Mouse (Mus musculus) testis, adult 2 months (tissue): ENCODE results near the gene Dpagt1. TPM values are rescaled to one million over a fixed set of nuclear protein-coding genes. Genes with fewer than 3 reads are reported as not detected.
"Not testable (repeated sequence)": the region's sequence is repeated elsewhere in the genome, so short reads cannot be mapped to it uniquely, and the experiment has no call there.

Source experiments
- H3K27ac ChIP-seq: fragments of 200-500 bp; 2 replicates; pipeline ENCODE4 v1.5.1; 2012; ENCODE audit warnings: low read depth, low read length; ENCODE audit not compliant: control insufficient read depth, insufficient read depth
- H3K27me3 ChIP-seq: fragments of 200-500 bp; 2 replicates; pipeline ENCODE4 v1.6.1; 2012; ENCODE audit warnings: mild to moderate bottlenecking, low read length, moderate library complexity; ENCODE audit not compliant: control insufficient read depth, insufficient read depth
- H3K36me3 ChIP-seq: fragments of 200-500 bp; 2 replicates; pipeline ENCODE4 v1.6.1; 2012; ENCODE audit warnings: mild to moderate bottlenecking, low read length; ENCODE audit not compliant: control insufficient read depth, insufficient read depth
- H3K4me1 ChIP-seq: fragments of 200-500 bp; 2 replicates; pipeline ENCODE4 v1.6.1; 2012; ENCODE audit warnings: low read length; ENCODE audit not compliant: control insufficient read depth, insufficient read depth
- H3K4me3 ChIP-seq: fragments of 200-500 bp; 2 replicates; pipeline ENCODE4 v1.5.1; 2012; ENCODE audit warnings: low read depth, mild to moderate bottlenecking, low read length, moderate library complexity, mixed read lengths; ENCODE audit not compliant: control insufficient read depth
- CTCF ChIP-seq: fragments of 200-500 bp; IDR thresholded peaks from 2 replicates; pipeline ENCODE4 v1.5.1; 2012; ENCODE audit warnings: low read depth, mild to moderate bottlenecking, inconsistent platforms, low read length, moderate library complexity; ENCODE audit not compliant: control insufficient read depth, insufficient read depth, insufficient replicate concordance
- POLR2A ChIP-seq: fragments of 200-500 bp; IDR thresholded peaks from 2 replicates; pipeline ENCODE4 v1.6.1; 2012; ENCODE audit warnings: low read depth, mild to moderate bottlenecking, inconsistent platforms, low read length, moderate library complexity; ENCODE audit not compliant: control insufficient read depth
- polyA plus RNA-seq: library from polyadenylated mRNA; depleted of rRNA; stranded (reverse); fragments of >200 nt; gene quantifications from 2 replicates; pipeline ENCODE4 v1.2.3, GENCODE M21; 2012

Gene Dpagt1
- polyA plus RNA-seq, 1 experiment = 6.5 TPM

DNA sequence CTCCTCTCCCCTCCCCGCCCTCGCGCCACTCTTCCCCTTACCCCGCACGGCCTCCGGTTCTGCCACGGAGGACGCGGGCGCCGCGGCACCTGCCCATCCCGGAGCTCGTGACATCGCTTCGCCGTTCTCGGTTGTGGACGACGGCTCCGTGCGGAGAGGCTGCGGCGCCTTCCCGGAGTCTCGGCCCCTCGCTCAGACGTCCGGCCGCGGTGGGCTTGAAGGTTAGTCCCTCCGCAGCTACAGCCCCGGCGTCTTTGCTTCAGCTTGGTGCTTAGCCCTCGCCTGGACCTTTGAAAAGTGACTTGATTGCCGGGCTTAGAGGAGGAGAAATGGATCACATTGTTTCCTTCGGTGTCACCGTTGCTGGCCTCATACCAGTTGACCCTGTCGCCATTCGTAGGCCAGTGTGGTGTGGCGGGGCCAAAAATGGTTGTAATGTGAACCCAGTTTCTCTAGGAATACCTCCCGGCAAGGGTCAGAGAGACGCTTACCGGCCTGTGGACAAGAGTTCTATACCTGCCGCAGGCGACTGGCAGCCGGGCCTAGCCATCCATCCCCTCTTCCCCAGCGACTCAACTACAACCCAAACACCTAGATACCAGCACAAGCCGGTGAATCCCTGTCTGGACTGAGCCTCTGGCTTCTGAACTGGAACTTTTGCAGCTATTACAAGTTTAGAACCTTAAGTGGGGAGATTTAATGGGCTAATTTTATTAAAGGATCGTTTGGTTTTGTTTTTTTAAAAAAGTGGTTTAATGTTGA is 9.7 kb downstream of the Dpagt1 start:
- H3K27ac ChIP-seq = peak overlapping the region; percentile 98
- H3K27me3 ChIP-seq = no peaks in the 10 kb centered on the region
- peaks cover 9% of the 10 kb centered on the region for H3K4me1 ChIP-seq
- H3K4me3 ChIP-seq = peak overlapping the region; percentile 98
- peaks cover 7% of the 10 kb centered on the region for H3K36me3 ChIP-seq
- 0 out of 2 replicates have a peak, but pooled peaks have one; percentile 7 for TF ChIP-seq CTCF
- TF ChIP-seq POLR2A = peak; percentile 47; the same call in 1 of the 2 replicates

DNA sequence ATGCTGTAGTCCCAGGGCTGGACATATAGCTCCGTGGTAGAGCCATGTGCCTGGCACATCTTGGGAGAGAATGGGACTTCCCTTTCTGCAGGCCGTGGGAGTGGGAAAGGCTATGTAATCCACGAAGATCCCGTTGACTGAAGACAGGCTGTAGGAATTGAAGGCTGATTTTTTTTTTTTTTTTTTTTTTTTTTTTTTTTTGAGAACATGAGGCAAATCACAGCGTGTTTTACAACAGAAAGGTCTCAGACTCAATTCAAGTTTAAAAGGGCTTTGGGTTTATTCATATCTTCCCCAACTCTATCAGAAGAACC is 10.2 kb downstream of the Dpagt1 start:
- Histone ChIP-seq H3K4me3 (peak overlapping the region; percentile 98), H3K36me3 (peaks cover 7% of the 10 kb centered on the region), H3K4me1 (peaks cover 9% of the 10 kb centered on the region), H3K27ac (peak overlapping the region; percentile 98), H3K27me3 (no peaks in the 10 kb centered on the region)
- no peak for TF ChIP-seq POLR2A
- TF ChIP-seq CTCF = no peak

DNA sequence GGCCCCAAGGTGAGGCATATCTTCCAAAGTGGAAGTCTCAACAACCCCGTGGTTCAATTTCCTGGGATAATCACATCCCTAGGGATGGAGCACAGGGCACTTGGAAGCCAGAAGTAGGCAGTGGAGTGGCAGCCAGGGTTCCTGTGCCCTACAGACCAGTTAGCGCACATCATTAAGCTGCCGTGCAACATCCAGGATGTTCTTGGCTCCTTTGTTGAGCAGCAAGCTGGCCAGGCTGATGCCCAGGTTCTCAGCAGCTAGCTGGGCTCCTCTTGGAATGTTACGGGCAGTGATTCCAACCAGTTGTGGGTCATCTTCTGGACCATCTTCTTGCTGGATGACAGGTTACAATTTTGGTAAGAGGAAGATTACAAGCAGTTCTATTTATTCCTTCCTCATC is 10.7 kb downstream of the Dpagt1 start:
- not testable (repeated sequence) for H3K27ac ChIP-seq, H3K4me1 ChIP-seq, H3K36me3 ChIP-seq, H3K27me3 ChIP-seq
- H3K4me3 ChIP-seq = peak overlapping the region; percentile 65

DNA sequence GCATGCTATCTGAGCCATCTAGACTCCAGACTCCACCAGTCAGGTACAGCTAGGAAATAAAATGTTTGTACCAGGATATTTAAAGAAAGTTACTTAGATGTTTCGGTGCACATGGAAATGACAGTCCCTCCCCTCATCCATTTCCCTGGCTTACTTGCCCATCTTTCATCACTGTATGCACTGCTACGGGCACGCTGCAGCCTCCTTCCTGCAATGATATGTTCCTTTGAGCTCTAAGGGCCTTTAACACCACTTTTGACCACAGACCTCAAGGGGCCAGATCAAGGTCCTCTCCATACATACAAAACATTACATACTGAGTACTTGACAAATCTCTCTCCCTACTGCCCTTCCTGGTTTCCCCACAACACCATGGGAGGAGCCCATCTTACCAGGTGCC is 11.1 kb downstream of the Dpagt1 start:
- TF ChIP-seq CTCF (no peak), POLR2A (no peak)
- H3K27ac ChIP-seq = no peak overlapping the region
- H3K36me3 ChIP-seq = peaks cover 4% of the 10 kb centered on the region

DNA sequence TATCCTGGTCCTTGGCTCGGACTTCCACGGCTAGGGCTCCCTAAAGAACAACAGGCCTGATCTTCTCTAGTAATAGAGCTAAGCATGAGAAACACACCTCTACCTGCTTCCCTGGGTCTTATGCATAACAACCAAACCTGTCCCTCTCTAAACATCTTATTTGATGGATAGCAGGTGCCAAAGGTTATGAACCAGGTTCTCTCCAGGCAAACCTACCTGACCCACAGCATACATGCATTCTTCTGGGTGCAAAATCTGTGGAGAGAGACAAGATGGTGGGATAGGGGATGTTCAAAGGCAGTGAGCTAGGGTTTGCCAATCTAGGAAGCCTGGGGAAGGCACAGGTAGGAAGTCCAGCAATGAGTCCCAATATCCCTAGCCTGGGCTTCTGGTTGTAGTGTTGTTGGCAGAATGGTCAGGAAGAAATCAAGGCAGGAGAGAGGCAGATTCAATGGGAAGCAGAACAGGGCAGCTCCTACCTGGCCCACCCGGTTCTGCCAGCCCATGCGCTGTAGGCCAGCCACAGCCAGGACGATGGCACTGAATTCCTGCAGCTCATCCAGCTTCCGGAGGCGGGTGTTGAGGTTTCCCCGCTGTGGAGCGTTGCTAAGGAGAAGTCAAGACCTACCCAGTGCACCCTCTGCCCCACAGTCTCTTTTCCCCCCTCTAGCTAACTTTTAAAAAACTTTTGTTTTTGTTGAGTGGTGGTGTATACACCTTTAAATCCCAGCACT is 11.8 kb downstream of the Dpagt1 start:
- H3K27ac ChIP-seq = no peak overlapping the region
- H3K36me3 ChIP-seq = peaks cover 4% of the 10 kb centered on the region
- H3K27me3 ChIP-seq = no peaks in the 10 kb centered on the region
- H3K4me1 ChIP-seq = peaks cover 9% of the 10 kb centered on the region
- TF ChIP-seq POLR2A (no peak), CTCF (no peak)
- peak overlapping the region; percentile 65 for H3K4me3 ChIP-seq

More for the DNA sequence above, 11.1 kb downstream of the Dpagt1 start:
- Histone ChIP-seq H3K27me3 (no peaks in the 10 kb centered on the region), H3K4me3 (peak overlapping the region; percentile 65), H3K4me1 (peaks cover 9% of the 10 kb centered on the region)

DNA sequence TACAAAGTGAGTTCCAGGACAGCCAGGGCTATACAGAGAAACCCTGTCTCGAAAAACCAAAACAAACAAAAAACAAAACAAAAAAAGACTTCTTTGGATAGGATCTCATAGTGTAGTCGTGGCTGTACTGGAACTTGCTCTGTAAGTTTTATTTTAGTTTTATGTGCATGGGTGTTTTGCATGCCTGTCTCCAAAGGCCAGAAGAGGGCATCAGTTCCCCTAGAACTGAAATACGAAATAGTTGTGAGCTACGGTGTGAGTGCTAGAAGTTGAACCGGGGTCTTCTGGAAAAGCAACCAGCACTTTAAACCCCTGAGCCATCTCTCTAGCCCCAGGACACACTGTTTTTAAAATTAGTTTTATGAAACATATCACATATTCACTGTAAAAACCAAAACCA is 12.8 kb downstream of the Dpagt1 start:
- H3K27me3 ChIP-seq = no peaks in the 10 kb centered on the region
- peaks cover 11% of the 10 kb centered on the region for H3K4me1 ChIP-seq
- no peak overlapping the region for H3K27ac ChIP-seq
- TF ChIP-seq POLR2A = no peak
- no peak for TF ChIP-seq CTCF
- peaks cover 4% of the 10 kb centered on the region for H3K36me3 ChIP-seq
- H3K4me3 ChIP-seq = no peak overlapping the region

DNA sequence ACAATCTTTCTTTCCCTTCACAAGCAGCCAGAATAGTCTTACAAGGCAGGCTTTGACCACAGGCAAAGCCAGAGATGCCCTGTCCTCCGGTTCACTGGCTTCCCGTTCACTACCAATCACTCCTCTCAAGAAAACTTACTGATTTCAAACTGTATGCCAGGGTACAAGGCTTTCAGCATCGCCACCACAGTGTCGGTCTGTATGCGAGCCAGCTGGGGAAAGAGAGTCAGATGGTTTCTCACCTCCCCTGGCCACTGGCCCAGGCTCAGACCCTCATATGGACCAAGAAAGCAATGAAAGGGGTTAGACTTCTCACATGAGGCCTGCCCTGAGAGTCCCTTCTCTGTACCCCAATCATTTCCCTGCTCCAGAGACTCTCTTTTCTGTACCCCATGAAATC is 15.7 kb downstream of the Dpagt1 start:
- Histone ChIP-seq H3K4me1 (peaks cover 13% of the 10 kb centered on the region), H3K4me3 (no peak overlapping the region; the same call in 1 of the 2 replicates), H3K27ac (no peak overlapping the region), H3K36me3 (no peaks in the 10 kb centered on the region; the same call in 1 of the 2 replicates), H3K27me3 (no peaks in the 10 kb centered on the region)
- no peak for TF ChIP-seq POLR2A

DNA sequence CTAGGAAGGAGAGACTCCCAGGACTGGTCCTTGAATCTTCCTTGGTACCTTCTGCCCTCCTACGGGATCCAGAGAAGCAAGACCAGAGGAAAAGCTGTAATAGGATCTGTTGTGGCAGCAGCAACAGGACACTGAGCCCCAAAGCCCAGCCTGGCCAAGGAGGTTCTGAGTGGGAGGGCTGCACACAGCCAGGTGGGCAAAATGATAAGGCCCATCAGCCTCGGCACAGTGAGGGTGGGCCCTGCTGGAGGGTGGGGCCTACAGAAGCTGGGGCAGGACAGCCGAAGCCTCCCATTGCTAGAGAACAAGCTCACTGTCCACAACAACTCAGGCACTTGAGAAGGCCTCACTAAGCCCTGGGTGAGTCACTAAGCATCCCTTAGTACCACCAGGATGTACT is 16.4 kb downstream of the Dpagt1 start:
- TF ChIP-seq CTCF = no peak
- TF ChIP-seq POLR2A = no peak
- Histone ChIP-seq H3K4me3 (peak overlapping the region; percentile 11), H3K36me3 (no peaks in the 10 kb centered on the region; the same call in 1 of the 2 replicates), H3K27ac (peak overlapping the region; percentile 100; the same call in 1 of the 2 replicates), H3K27me3 (no peaks in the 10 kb centered on the region), H3K4me1 (peaks cover 11% of the 10 kb centered on the region)
